Mouse (Mus musculus): ENCODE results near the gene Ift74.

DNA sequence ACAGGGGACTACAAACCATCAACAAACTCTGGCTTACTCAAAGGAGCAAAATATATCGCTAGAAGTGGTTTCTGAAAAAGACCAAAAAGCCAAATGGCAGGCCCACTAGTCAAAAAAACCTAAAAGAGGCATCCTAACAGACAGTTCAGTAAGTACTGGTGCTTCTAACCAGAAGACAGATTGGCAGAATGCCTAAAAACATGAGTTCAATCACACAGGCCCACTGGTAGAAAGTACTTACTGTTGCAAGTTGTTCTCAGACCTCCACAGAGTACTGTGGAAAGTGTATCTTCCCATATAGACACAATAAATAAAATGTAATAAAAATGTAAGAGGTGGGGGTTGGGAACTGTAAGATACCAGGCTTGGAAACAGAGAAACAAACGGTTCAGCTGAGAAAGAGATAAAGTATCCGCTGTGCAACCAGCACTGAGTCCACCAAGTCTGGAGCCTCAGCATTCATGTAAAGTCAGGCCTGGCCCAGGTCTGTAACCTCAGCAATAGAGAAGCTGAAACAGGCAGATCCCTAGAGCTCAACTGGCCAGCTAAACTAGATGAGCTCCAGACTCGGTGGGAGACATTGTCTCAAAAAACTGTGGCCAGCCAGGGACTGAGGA is 22.4 kb upstream of the Ift74 start:
- TF ChIP-seq GATA1 (IDR thresholded peaks at IDR 0.05; ENCODE audit: borderline replicate concordance, low read length) (no peak), FLI1 (IDR thresholded peaks at IDR 0.05; ENCODE audit: low read length) (no peak)
